Mouse (Mus musculus) forebrain, embryonic 11.5 days (tissue): ENCODE measurements around the gene Kifc5b. TPM values are rescaled to one million over a fixed set of nuclear protein-coding genes. Genes with fewer than 3 reads are reported as not detected.
"Not testable (repeated sequence)": the region's sequence is repeated elsewhere in the genome, so short reads cannot be mapped to it uniquely, and the experiment has no call there.

Experiments
- ATAC-seq: fragments of 200-750 bp; cut with Nextera tagmentation; replicated peaks from 2 replicates; pipeline ENCODE4 v1.8.0; 2017; ENCODE audit warnings: moderate TSS enrichment; ENCODE audit not compliant: low FRiP score
- DNase-seq: peaks from one replicate; pipeline ENCODE4 v3.0.0-alpha.2; 2017; ENCODE audit warnings: low spot score
- H3K27ac ChIP-seq: fragments of 300-500 bp; sonication (generic); 2 replicates; pipeline ENCODE4 v1.5.1; 2014; ENCODE audit warnings: low read depth, low read length
- H3K27me3 ChIP-seq: fragments of 300-500 bp; sonication (generic); 2 replicates; pipeline ENCODE4 v1.6.1; 2014; ENCODE audit warnings: mild to moderate bottlenecking, low read length, mixed read lengths; ENCODE audit not compliant: control insufficient read depth, insufficient read depth
- H3K36me3 ChIP-seq: fragments of 300-500 bp; sonication (generic); 2 replicates; pipeline ENCODE4 v1.6.1; 2014; ENCODE audit warnings: mild to moderate bottlenecking, low read length, moderate library complexity, mixed read lengths; ENCODE audit not compliant: control insufficient read depth, insufficient read depth
- H3K4me1 ChIP-seq: fragments of 300-500 bp; sonication (generic); replicated peaks from 2 replicates; pipeline ENCODE4 v1.6.1; 2014; ENCODE audit warnings: low read length, mixed read lengths; ENCODE audit not compliant: control insufficient read depth, insufficient read depth
- H3K4me2 ChIP-seq: fragments of 300-500 bp; sonication (generic); 2 replicates; pipeline ENCODE4 v1.6.1; 2014; ENCODE audit warnings: low read depth, mild to moderate bottlenecking, low read length, moderate library complexity, mixed read lengths; ENCODE audit not compliant: severe bottlenecking
- H3K4me3 ChIP-seq: fragments of 300-500 bp; sonication (generic); 2 replicates; pipeline ENCODE4 v1.5.1; 2014; ENCODE audit warnings: low read depth, low read length
- H3K9ac ChIP-seq: fragments of 300-500 bp; sonication (generic); 2 replicates; pipeline ENCODE4 v1.6.1; 2014; ENCODE audit warnings: low read length
- H3K9me3 ChIP-seq: fragments of 300-500 bp; sonication (generic); 2 replicates; pipeline ENCODE4 v1.6.1; 2016; ENCODE audit warnings: low read length, mixed read lengths; ENCODE audit not compliant: control insufficient read depth
- WGBS: fragments of 180-500 bp; shearing (Covaris S2); extraction: QIAGEN DNeasy Blood & Tissue Kit; methylation state at CpG from one replicate; pipeline ENCODE4 v1.1.7; 2014; 5-methylcytosine and 5-hydroxymethylcytosine counted together
- microRNA-seq: library from miRNA; unstranded; fragments of <30 nt; microRNA quantifications from one replicate; pipeline ENCODE4, GENCODE M21; 2016; ENCODE audit not compliant: insufficient number of aligned reads
- polyA plus RNA-seq: library from polyadenylated mRNA; unstranded; fragments of >200 nt; fragmentation: Nextera tagmentation; extraction: Ambion mirVana; gene quantifications from 2 replicates; pipeline ENCODE4 v1.2.1, GENCODE M21; 2014

Gene Kifc5b
- polyA plus RNA-seq, 1 experiment from 2014 or later = 11.3 TPM

DNA sequence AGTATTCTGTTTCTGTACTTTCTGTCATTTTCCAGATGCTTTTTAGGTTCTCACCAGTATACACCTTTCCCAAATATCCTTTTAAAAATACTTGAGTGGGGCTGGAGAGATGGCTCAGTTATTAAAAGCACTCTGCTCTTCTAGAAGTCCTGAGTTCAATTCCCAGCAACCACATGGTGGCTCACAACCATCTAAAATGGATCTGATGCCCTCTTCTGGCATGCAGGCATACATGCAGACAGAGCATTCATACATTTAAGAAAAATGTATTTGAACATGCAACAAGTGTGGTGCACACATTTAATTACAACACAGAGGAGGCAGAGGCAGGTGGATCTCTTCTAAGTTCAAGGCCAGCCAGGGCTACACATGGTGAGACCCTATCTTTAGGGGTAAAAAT lies 58.5 kb downstream of the Kifc5b start:
- DNase-seq (no peak), ATAC-seq (no peak)
- Histone ChIP-seq H3K4me2 (no peak overlapping the region), H3K27ac (no peak overlapping the region), H3K36me3 (peaks cover 10% of the 10 kb centered on the region; the same call in 1 of the 2 replicates), H3K9me3 (no peaks in the 10 kb centered on the region), H3K4me1 (peaks cover 5% of the 10 kb centered on the region; the same call in 1 of the 2 replicates), H3K9ac (no peak overlapping the region), H3K4me3 (no peak overlapping the region), H3K27me3 (no peaks in the 10 kb centered on the region)

DNA sequence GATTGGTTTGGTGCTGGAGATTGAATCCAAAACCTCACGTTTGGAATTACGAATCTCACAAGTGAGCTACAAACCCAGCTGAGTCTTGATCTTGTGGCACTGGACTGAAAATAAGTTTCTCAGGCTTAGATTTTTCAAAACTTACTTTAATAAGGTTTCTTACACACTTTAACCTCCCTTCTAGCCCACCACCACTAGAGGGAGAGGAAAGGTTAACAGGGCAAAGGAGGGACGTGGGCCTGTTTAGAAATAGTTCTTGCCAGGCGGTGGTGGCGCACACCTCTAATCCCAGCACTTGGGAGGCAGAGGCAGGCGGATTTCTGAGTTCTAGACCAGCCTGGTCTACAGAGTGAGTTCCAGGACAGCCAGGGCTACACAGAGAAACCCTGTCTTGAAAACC lies 60.5 kb downstream of the Kifc5b start:
- H3K4me2 ChIP-seq, H3K27me3 ChIP-seq, H3K9me3 ChIP-seq, ATAC-seq, H3K4me3 ChIP-seq, DNase-seq, H3K27ac ChIP-seq, H3K4me1 ChIP-seq, H3K9ac ChIP-seq: not testable (repeated sequence)
- H3K36me3 ChIP-seq = peaks cover 10% of the 10 kb centered on the region; the same call in 1 of the 2 replicates
- 91% methylated on average over 6 of the region's 6 CpGs for WGBS

DNA sequence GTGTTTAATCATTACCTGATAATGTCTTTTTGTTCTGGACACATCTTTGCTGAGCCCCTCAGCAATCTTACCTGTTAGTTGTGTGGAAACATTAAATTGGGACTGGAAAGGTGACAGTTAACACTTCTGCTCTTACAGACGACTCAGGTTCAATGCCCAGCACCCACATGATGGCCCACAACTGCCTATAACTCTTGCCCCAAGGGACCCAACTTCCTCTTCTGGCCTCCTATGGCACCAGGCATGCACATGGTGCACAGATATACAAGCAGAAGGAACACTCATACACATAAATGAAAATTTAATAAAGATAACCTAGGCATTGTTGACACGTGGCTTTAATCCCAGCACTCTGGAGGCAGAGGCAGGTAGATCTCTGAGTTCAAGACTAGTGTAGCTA lies 62.5 kb downstream of the Kifc5b start:
- no peaks in the 10 kb centered on the region for H3K4me1 ChIP-seq
- peaks cover 10% of the 10 kb centered on the region; the same call in 1 of the 2 replicates for H3K36me3 ChIP-seq
- H3K27ac ChIP-seq = no peak overlapping the region
- H3K4me3 ChIP-seq = no peak overlapping the region
- ATAC-seq = no peak
- 80% methylated on average over 2 of the region's 2 CpGs for WGBS
- no peaks in the 10 kb centered on the region for H3K9me3 ChIP-seq
- no peak overlapping the region for H3K9ac ChIP-seq
- no peak overlapping the region for H3K4me2 ChIP-seq
- no peak for DNase-seq
- no peaks in the 10 kb centered on the region for H3K27me3 ChIP-seq

DNA sequence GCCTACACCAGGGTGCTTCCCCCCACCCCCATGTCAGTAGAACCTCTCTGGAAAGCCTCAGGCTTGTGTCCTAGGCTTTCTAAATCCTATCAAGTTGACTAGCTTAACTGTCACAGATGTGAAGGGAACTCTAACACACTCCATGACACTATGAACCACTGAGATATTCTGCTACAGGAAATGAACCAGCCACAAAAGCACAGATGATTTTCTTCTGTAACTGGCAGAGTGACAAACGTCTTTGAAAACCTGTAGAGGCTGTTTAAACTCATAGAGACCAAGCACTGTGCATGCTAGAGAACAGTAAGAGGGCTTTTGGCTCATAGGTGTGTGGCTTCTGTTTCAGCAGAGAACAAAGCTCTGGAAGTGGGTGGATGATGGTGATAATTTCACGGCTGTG lies 64.2 kb downstream of the Kifc5b start:
- Histone ChIP-seq H3K9ac (no peak overlapping the region), H3K4me1 (no peaks in the 10 kb centered on the region), H3K36me3 (peaks cover 3% of the 10 kb centered on the region; the same call in 1 of the 2 replicates), H3K27me3 (no peaks in the 10 kb centered on the region), H3K9me3 (no peaks in the 10 kb centered on the region), H3K27ac (no peak overlapping the region), H3K4me2 (no peak overlapping the region), H3K4me3 (no peak overlapping the region)
- DNase-seq (no peak), ATAC-seq (no peak)
- 78% methylated on average over 2 of the region's 2 CpGs for WGBS

Small RNA genes within 50 kb of the gene (microRNA-seq; reads per million reads assigned to microRNA genes)
- gene Gm27775 (not detected), gene Mir3083 (not detected), gene Mir6968 (not detected)

Other genes with a start within 250 kb of the Kifc5b start
- gene Crebrf, start 201.4 kb upstream of the Kifc5b start, polyA plus RNA-seq = 2.8 TPM in 2 replicates
- 46.1 and 49.7 TPM in 2 replicates for gene Bnip1, start 136.0 kb upstream of the Kifc5b start, polyA plus RNA-seq
- not detected in 2 replicates for gene Nkx2-5, start 72.1 kb upstream of the Kifc5b start, polyA plus RNA-seq
- 4.5 and 4.9 TPM in 2 replicates for gene Phf1, start 16.0 kb downstream of the Kifc5b start, polyA plus RNA-seq
- 141 and 154 TPM in 2 replicates for gene Cuta, start 22.5 kb downstream of the Kifc5b start, polyA plus RNA-seq
- 3.2 and 4.2 TPM in 2 replicates for gene Syngap1, start 24.2 kb downstream of the Kifc5b start, polyA plus RNA-seq
- 13.7 and 13.9 TPM in 2 replicates for gene Zbtb9, start 56.1 kb downstream of the Kifc5b start, polyA plus RNA-seq
- 6.6 and 7.6 TPM in 2 replicates for gene Bak1, start 111.9 kb downstream of the Kifc5b start, polyA plus RNA-seq
- 1.7 and 2.2 TPM in 2 replicates for gene Itpr3, start 140.2 kb downstream of the Kifc5b start, polyA plus RNA-seq
- 330 and 336 TPM in 2 replicates for gene Uqcc2, start 216.8 kb downstream of the Kifc5b start, polyA plus RNA-seq